Mouse (Mus musculus) lung, embryonic 14.5 days (tissue): ENCODE measurements around the gene Hes5. TPM values are rescaled to one million over a fixed set of nuclear protein-coding genes. Genes with fewer than 3 reads are reported as not detected.

ENCODE experiments used
- ATAC-seq: fragments of 200-750 bp; cut with Nextera tagmentation; 2 replicates; pipeline ENCODE4 v1.8.0; 2017; ENCODE audit warnings: mild to moderate bottlenecking, moderate TSS enrichment, moderate library complexity; ENCODE audit not compliant: insufficient read depth
- DNase-seq: peaks from one replicate; pipeline ENCODE4 v3.0.0-alpha.2; 2015
- H3K27ac ChIP-seq: fragments of 300-500 bp; sonication (generic); 2 replicates; pipeline ENCODE4 v1.5.1; 2014; ENCODE audit warnings: low read depth, mild to moderate bottlenecking, moderate library complexity
- H3K27me3 ChIP-seq: fragments of 300-500 bp; sonication (generic); 2 replicates; pipeline ENCODE4 v1.6.1; 2014; ENCODE audit warnings: low read length, control low read depth; ENCODE audit not compliant: insufficient read depth
- H3K36me3 ChIP-seq: fragments of 300-500 bp; sonication (generic); 2 replicates; pipeline ENCODE4 v1.6.1; 2014; ENCODE audit warnings: control low read depth; ENCODE audit not compliant: insufficient read depth
- H3K4me1 ChIP-seq: fragments of 300-500 bp; sonication (generic); 2 replicates; pipeline ENCODE4 v1.6.1; 2014; ENCODE audit warnings: antibody characterized with exemption, control low read depth; ENCODE audit not compliant: insufficient read depth
- H3K4me2 ChIP-seq: fragments of 300-500 bp; sonication (generic); 2 replicates; pipeline ENCODE4 v1.6.1; 2014; ENCODE audit warnings: mild to moderate bottlenecking
- H3K4me3 ChIP-seq: fragments of 300-500 bp; sonication (generic); 2 replicates; pipeline ENCODE4 v1.5.1; 2014; ENCODE audit warnings: low read depth, low read length
- H3K9ac ChIP-seq: fragments of 300-500 bp; sonication (generic); 2 replicates; pipeline ENCODE4 v1.6.1; 2014
- H3K9me3 ChIP-seq: fragments of 300-500 bp; sonication (generic); 2 replicates; pipeline ENCODE4 v1.6.1; 2016; ENCODE audit warnings: low read depth, low read length, control low read depth
- CTCF ChIP-seq: IDR thresholded peaks from 2 replicates; pipeline ENCODE4 v1.5.1; 2016; ENCODE audit warnings: antibody characterized with exemption, low read depth
- WGBS: fragments of 180-500 bp; shearing (Covaris S2); extraction: QIAGEN DNeasy Blood & Tissue Kit; methylation state at CpG from one replicate; pipeline ENCODE4 v1.1.7; 2014; 5-methylcytosine and 5-hydroxymethylcytosine counted together
- polyA plus RNA-seq: library from polyadenylated mRNA; unstranded; fragments of >200 nt; fragmentation: Nextera tagmentation; extraction: Ambion mirVana; gene quantifications from 2 replicates; pipeline ENCODE4 v1.2.1, GENCODE M21; 2014

Gene Hes5
- polyA plus RNA-seq, 1 experiment from 2014 or later: 0.14 TPM

GRCm38 (mm10) chr4:155010870-155011269, 50.1 kb downstream of the Hes5 start:
- H3K4me3 ChIP-seq: no peak overlapping the region
- H3K27ac ChIP-seq: no peak overlapping the region
- ATAC-seq (no peak), DNase-seq (no peak)
- no peaks in the 10 kb centered on the region; the same call in 1 of the 2 replicates for H3K4me1 ChIP-seq
- no peaks in the 10 kb centered on the region for H3K9me3 ChIP-seq
- no peaks in the 10 kb centered on the region for H3K27me3 ChIP-seq
- no peak overlapping the region for H3K4me2 ChIP-seq
- no peaks in the 10 kb centered on the region for H3K36me3 ChIP-seq
- 80% methylated on average over 5 of the region's 5 CpGs for WGBS
- TF ChIP-seq CTCF: no peak
- no peak overlapping the region for H3K9ac ChIP-seq

DNA sequence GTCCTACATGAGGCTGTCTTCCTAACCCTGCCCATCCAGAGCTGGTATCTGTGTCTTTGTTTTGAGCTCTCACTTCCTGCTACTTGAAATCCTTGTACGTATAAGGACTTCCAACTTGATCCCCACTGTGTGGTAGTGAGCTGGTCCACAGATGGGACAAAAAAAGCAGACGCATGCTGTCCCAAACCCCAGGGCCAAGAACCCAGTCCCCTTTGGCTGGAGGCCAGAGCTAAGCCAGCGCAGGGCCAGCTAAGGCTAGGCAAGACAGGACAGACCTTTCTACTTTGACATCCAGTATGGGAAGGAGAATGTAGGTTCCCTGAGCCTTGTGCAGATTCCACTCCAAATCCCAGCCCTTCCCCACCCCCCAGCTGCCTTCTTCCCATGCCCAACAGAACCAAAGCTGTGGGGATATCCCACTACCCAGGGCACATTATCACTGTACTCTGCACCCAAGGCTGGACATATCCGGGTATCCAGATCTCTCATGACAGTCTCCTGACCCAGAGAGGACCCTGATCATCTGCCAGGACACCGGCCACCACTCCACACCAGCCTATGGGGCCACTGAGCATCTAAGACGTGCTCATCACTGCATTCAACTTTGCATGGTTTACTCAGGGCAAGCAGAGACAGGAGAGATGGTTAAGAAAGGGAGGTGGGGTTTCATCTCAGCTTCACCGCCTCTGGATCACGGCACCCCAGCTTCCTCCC, 50.7 kb downstream of the Hes5 start:
- no peak overlapping the region for H3K9ac ChIP-seq
- no peak overlapping the region for H3K4me3 ChIP-seq
- no peak overlapping the region for H3K4me2 ChIP-seq
- no peaks in the 10 kb centered on the region for H3K36me3 ChIP-seq
- H3K27me3 ChIP-seq: no peaks in the 10 kb centered on the region
- WGBS: 62% methylated on average over 8 of the region's 8 CpGs
- no peaks in the 10 kb centered on the region for H3K9me3 ChIP-seq
- no peak for TF ChIP-seq CTCF
- no peak overlapping the region for H3K27ac ChIP-seq
- no peaks in the 10 kb centered on the region for H3K4me1 ChIP-seq
- ATAC-seq: no peak
- DNase-seq: no peak

Other genes with a start within 250 kb of the Hes5 start
- gene Ttc34, start 123.5 kb upstream of the Hes5 start, polyA plus RNA-seq: 0.12 and 0.30 TPM in 2 replicates
- 0.13 and 0.19 TPM in 2 replicates for gene Mmel1, start 91.3 kb upstream of the Hes5 start, polyA plus RNA-seq
- gene Fam213b, start 61.8 kb upstream of the Hes5 start, polyA plus RNA-seq: 37.4 and 39.9 TPM in 2 replicates
- 0.78 and 0.85 TPM in 2 replicates for gene Tnfrsf14, start 32.4 kb upstream of the Hes5 start, polyA plus RNA-seq
- 49.3 and 51.0 TPM in 2 replicates for gene Pank4, start 3.2 kb downstream of the Hes5 start, polyA plus RNA-seq
- 5.2 and 6.7 TPM in 2 replicates for gene Plch2, start 95.9 kb downstream of the Hes5 start, polyA plus RNA-seq
- 7.0 and 9.4 TPM in 2 replicates for gene Pex10, start 106.1 kb downstream of the Hes5 start, polyA plus RNA-seq
- 160 and 177 TPM in 2 replicates for gene Rer1, start 125.5 kb downstream of the Hes5 start, polyA plus RNA-seq
- 5.2 TPM in 2 replicates for gene Morn1, start 125.7 kb downstream of the Hes5 start, polyA plus RNA-seq